17 mouse cellular contexts compared by ENCODE assay signal in the genomic region with DNA sequence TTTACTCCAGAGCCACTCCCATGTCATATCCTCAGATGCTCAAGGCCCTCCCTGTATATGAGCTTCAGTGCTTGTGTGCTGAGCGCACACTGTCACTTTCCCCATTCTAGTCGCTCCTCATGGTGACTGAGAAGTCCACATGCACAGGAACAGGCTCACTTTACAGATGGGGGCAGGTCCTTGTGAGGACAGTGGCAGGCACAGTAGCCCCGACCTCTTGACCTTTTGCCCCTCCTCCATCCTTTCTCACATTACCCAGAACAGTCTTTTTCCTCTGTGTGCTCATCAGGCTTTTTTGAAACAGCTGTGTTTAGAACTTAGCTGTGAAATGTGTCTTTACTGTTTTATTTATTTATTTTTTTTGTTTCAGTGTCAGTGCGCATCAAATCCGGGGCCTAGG. TPM values are rescaled to one million over a fixed set of nuclear protein-coding genes. Genes with fewer than 3 reads are reported as not detected.
"Had no signal": no experiment of that assay in that cellular context is flagged by ENCODE, and none has a peak within 500 bp of the region (broad histone marks: within the 10 kb centered on the region; RNA-seq: fewer than 3 reads in every experiment).

No protein-coding gene starts in this region.

- H3K9ac ChIP-seq: liver, embryonic 13.5 days; midbrain, embryonic 12.5 days; midbrain, embryonic 15.5 days; neural tube, embryonic 12.5 days; stomach, embryonic 15.5 days had no signal

- H3K4me2 ChIP-seq: liver, embryonic 13.5 days; midbrain, embryonic 12.5 days; midbrain, embryonic 15.5 days; neural tube, embryonic 12.5 days; stomach, embryonic 15.5 days had no signal

- H3K27ac ChIP-seq: layer of hippocampus, adult 2 months; liver, embryonic 13.5 days; midbrain, embryonic 12.5 days; midbrain, embryonic 15.5 days; neural tube, embryonic 12.5 days; stomach, embryonic 15.5 days had no signal

- DNase-seq: kidney, adult 8-10 months; kidney, postnatal 25 days; layer of hippocampus, adult 9-11 months; liver, embryonic 13.5 days; lung, adult 2 months; lung, postnatal 14 days; lung, postnatal 4 days; retina, postnatal 1 day; right cerebral cortex, postnatal 25 days; spleen, adult 18-20 months; thymus, postnatal 36 days had no signal

- H3K9me3 ChIP-seq: liver, embryonic 13.5 days; midbrain, embryonic 12.5 days; midbrain, embryonic 15.5 days; neural tube, embryonic 12.5 days; stomach, embryonic 15.5 days had no signal

- ATAC-seq: midbrain, embryonic 15.5 days had no signal

- H3K4me1 ChIP-seq: midbrain, embryonic 12.5 days; midbrain, embryonic 15.5 days; neural tube, embryonic 12.5 days; stomach, embryonic 15.5 days had no signal

- H3K27me3 ChIP-seq: liver, embryonic 13.5 days; midbrain, embryonic 12.5 days; midbrain, embryonic 15.5 days; neural tube, embryonic 12.5 days; stomach, embryonic 15.5 days had no signal

- H3K4me3 ChIP-seq: layer of hippocampus, adult 2 months; liver, embryonic 13.5 days; midbrain, embryonic 12.5 days; midbrain, embryonic 15.5 days; neural tube, embryonic 12.5 days; stomach, embryonic 15.5 days had no signal

RNA-seq across cellular contexts. Expression of a gene that starts 40.1 kb away (rescaled TPM):
- total RNA-seq: megakaryocyte progenitor cell, adult 5-6 weeks had no signal
